Mouse (Mus musculus): Measurements from ENCODE around the gene Atxn7l3. TPM values are rescaled to one million over a fixed set of nuclear protein-coding genes. Genes with fewer than 3 reads are reported as not detected.

The Atxn7l3 gene
- polyA plus RNA-seq, 1 experiment from 2014 or later, result 14.3 TPM

GRCm38 (mm10) chr11:102299839-102300238 is 3.4 kb upstream of the Atxn7l3 start:
- WGBS, result 13% methylated on average over 1 of the region's 1 CpGs
- no peaks in the 10 kb centered on the region for H3K9me3 ChIP-seq
- peaks cover 17% of the 10 kb centered on the region for H3K4me1 ChIP-seq
- no peak overlapping the region for H3K4me3 ChIP-seq
- DNase-seq (ENCODE audit: low spot score), result no peak
- H3K36me3 ChIP-seq, result 0 out of 2 replicates have a peak, but pooled peaks cover under 1% of the 10 kb centered on the region
- no peak overlapping the region for H3K27ac ChIP-seq
- no peaks in the 10 kb centered on the region for H3K27me3 ChIP-seq (ENCODE audit: insufficient read depth, poor library complexity, severe bottlenecking)

- no peak for DNase-seq (ENCODE audit: low spot score)
- WGBS, result 24% methylated on average over 27 of the region's 27 CpGs
- Histone ChIP-seq H3K9me3 (no peaks in the 10 kb centered on the region), H3K27ac (peak overlapping the region; percentile 99), H3K36me3 (peaks cover 20% of the 10 kb centered on the region), H3K27me3 (ENCODE audit: insufficient read depth, poor library complexity, severe bottlenecking) (no peaks in the 10 kb centered on the region), H3K4me1 (peaks cover 23% of the 10 kb centered on the region), H3K4me3 (peak overlapping the region; percentile 90)
Measured at GRCm38 (mm10) chr11:102297577-102298556, 1.4 kb upstream of the Atxn7l3 start.

GRCm38 (mm10) chr11:102295598-102296471 is 596 bp downstream of the Atxn7l3 start:
- peak overlapping the region; percentile 90 for H3K4me3 ChIP-seq
- peak overlapping the region; percentile 99 for H3K27ac ChIP-seq
- H3K36me3 ChIP-seq, result peaks cover 40% of the 10 kb centered on the region
- under 1% methylated on average over 47 of the region's 73 CpGs for WGBS
- no peaks in the 10 kb centered on the region for H3K9me3 ChIP-seq
- peaks cover 27% of the 10 kb centered on the region for H3K4me1 ChIP-seq
- DNase-seq (ENCODE audit: low spot score), result no peak
- no peaks in the 10 kb centered on the region for H3K27me3 ChIP-seq (ENCODE audit: insufficient read depth, poor library complexity, severe bottlenecking)

- H3K27me3 ChIP-seq (ENCODE audit: insufficient read depth, poor library complexity, severe bottlenecking), result no peaks in the 10 kb centered on the region
- peak overlapping the region; percentile 90 for H3K4me3 ChIP-seq
- DNase-seq (ENCODE audit: low spot score), result no peak
- peak overlapping the region; percentile 99 for H3K27ac ChIP-seq
- whole genome bisulfite sequencing, result 80% methylated on average over 12 of the region's 12 CpGs
- H3K9me3 ChIP-seq, result no peaks in the 10 kb centered on the region
- peaks cover 48% of the 10 kb centered on the region for H3K36me3 ChIP-seq
- peaks cover 30% of the 10 kb centered on the region for H3K4me1 ChIP-seq
Measured at GRCm38 (mm10) chr11:102294887-102295597, 1.4 kb downstream of the Atxn7l3 start.

GRCm38 (mm10) chr11:102294416-102294815 is 2.0 kb downstream of the Atxn7l3 start:
- no peaks in the 10 kb centered on the region for H3K27me3 ChIP-seq (ENCODE audit: insufficient read depth, poor library complexity, severe bottlenecking)
- H3K27ac ChIP-seq, result 0 out of 2 replicates have a peak overlapping the region, but pooled peaks have one; percentile 99
- 78% methylated on average over 5 of the region's 5 CpGs for WGBS
- H3K9me3 ChIP-seq, result no peaks in the 10 kb centered on the region
- no peak for DNase-seq (ENCODE audit: low spot score)
- H3K4me1 ChIP-seq, result peaks cover 30% of the 10 kb centered on the region
- peak overlapping the region; percentile 90 for H3K4me3 ChIP-seq
- peaks cover 51% of the 10 kb centered on the region for H3K36me3 ChIP-seq

GRCm38 (mm10) chr11:102293971-102294370 is 2.5 kb downstream of the Atxn7l3 start:
- no peak for DNase-seq (ENCODE audit: low spot score)
- no peak overlapping the region for H3K4me3 ChIP-seq
- H3K4me1 ChIP-seq, result peaks cover 30% of the 10 kb centered on the region
- H3K36me3 ChIP-seq, result peaks cover 55% of the 10 kb centered on the region
- 94% methylated on average over 13 of the region's 13 CpGs for WGBS
- H3K9me3 ChIP-seq, result no peaks in the 10 kb centered on the region
- no peaks in the 10 kb centered on the region for H3K27me3 ChIP-seq (ENCODE audit: insufficient read depth, poor library complexity, severe bottlenecking)
- H3K27ac ChIP-seq, result no peak overlapping the region

GRCm38 (mm10) chr11:102291051-102291535 is 5.3 kb downstream of the Atxn7l3 start:
- no peak overlapping the region for H3K4me3 ChIP-seq
- no peak for DNase-seq (ENCODE audit: low spot score)
- no peak overlapping the region for H3K27ac ChIP-seq
- H3K27me3 ChIP-seq (ENCODE audit: insufficient read depth, poor library complexity, severe bottlenecking), result no peaks in the 10 kb centered on the region
- 84% methylated on average over 11 of the region's 11 CpGs for WGBS
- peaks cover 33% of the 10 kb centered on the region for H3K4me1 ChIP-seq
- H3K36me3 ChIP-seq, result peaks cover 74% of the 10 kb centered on the region
- no peaks in the 10 kb centered on the region for H3K9me3 ChIP-seq

- H3K27me3 ChIP-seq (ENCODE audit: insufficient read depth, poor library complexity, severe bottlenecking), result no peaks in the 10 kb centered on the region
- H3K36me3 ChIP-seq, result peaks cover 74% of the 10 kb centered on the region
- no peak overlapping the region for H3K4me3 ChIP-seq
- no peaks in the 10 kb centered on the region for H3K9me3 ChIP-seq
- no peak overlapping the region for H3K27ac ChIP-seq
- H3K4me1 ChIP-seq, result peaks cover 34% of the 10 kb centered on the region
- WGBS, result 80% methylated on average over 4 of the region's 4 CpGs
- DNase-seq (ENCODE audit: low spot score), result no peak
Measured at GRCm38 (mm10) chr11:102290141-102290540, 6.3 kb downstream of the Atxn7l3 start.

- H3K27me3 ChIP-seq (ENCODE audit: insufficient read depth, poor library complexity, severe bottlenecking), result no peaks in the 10 kb centered on the region
- 65% methylated on average over 6 of the region's 6 CpGs for WGBS
- H3K27ac ChIP-seq, result no peak overlapping the region
- no peaks in the 10 kb centered on the region for H3K9me3 ChIP-seq
- peaks cover 71% of the 10 kb centered on the region for H3K36me3 ChIP-seq
- peaks cover 29% of the 10 kb centered on the region for H3K4me1 ChIP-seq
- DNase-seq (ENCODE audit: low spot score), result no peak
- no peak overlapping the region for H3K4me3 ChIP-seq
Measured at GRCm38 (mm10) chr11:102289511-102290100, 6.8 kb downstream of the Atxn7l3 start.

- H3K9me3 ChIP-seq, result no peaks in the 10 kb centered on the region
- WGBS, result 82% methylated on average over 2 of the region's 2 CpGs
- H3K36me3 ChIP-seq, result peaks cover 64% of the 10 kb centered on the region
- H3K27me3 ChIP-seq (ENCODE audit: insufficient read depth, poor library complexity, severe bottlenecking), result no peaks in the 10 kb centered on the region
- H3K27ac ChIP-seq, result no peak overlapping the region
- H3K4me1 ChIP-seq, result peaks cover 25% of the 10 kb centered on the region
- H3K4me3 ChIP-seq, result no peak overlapping the region
- DNase-seq (ENCODE audit: low spot score), result no peak
Measured at GRCm38 (mm10) chr11:102288913-102289312, 7.5 kb downstream of the Atxn7l3 start.

GRCm38 (mm10) chr11:102288027-102288804 is 8.2 kb downstream of the Atxn7l3 start:
- Histone ChIP-seq H3K4me1 (peaks cover 25% of the 10 kb centered on the region), H3K36me3 (peaks cover 57% of the 10 kb centered on the region), H3K9me3 (no peaks in the 10 kb centered on the region), H3K27ac (no peak overlapping the region), H3K27me3 (ENCODE audit: insufficient read depth, poor library complexity, severe bottlenecking) (no peaks in the 10 kb centered on the region), H3K4me3 (no peak overlapping the region)
- WGBS, result 80% methylated on average over 8 of the region's 8 CpGs
- DNase-seq (ENCODE audit: low spot score), result no peak
